Mouse (Mus musculus): ENCODE data around the gene Fam53a. TPM values are rescaled to one million over a fixed set of nuclear protein-coding genes. Genes with fewer than 3 reads are reported as not detected.

The Fam53a gene
- polyA plus RNA-seq, 1 experiment: 29.7 TPM

DNA sequence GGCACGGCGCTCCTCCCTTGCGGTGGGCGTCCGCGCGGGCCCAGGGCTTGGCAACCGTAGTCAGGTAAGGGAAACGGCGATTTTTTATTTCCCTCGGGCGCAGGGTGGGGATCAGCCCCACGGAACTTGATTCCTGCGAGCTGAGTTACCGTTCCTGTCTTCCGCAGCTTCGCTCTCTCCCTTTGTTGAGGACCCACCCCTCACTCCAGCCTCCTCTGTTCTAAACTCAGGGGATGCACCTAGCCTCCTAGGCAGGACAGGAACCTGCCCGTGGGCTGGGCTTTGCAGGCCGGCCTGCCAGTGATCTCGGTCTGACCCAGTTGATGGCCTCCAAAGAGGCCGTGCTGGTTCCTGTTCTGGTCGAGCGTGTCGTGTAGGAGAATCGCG lies 29.2 kb upstream of the Fam53a start:
- H3K9me3 ChIP-seq (replicated peaks; ENCODE audit: control insufficient read depth, insufficient read depth, low read length, poor library complexity, severe bottlenecking): no peaks in the 10 kb centered on the region
- peak overlapping the region; percentile 59 for H3K27ac ChIP-seq (ENCODE audit: insufficient read depth, low read length)
- H3K4me3 ChIP-seq (ENCODE audit: low read depth, low read length): peak overlapping the region; percentile 88
- no peaks in the 10 kb centered on the region for H3K4me1 ChIP-seq (ENCODE audit: control insufficient read depth, insufficient read depth, low read length)
- H3K27me3 ChIP-seq (ENCODE audit: control insufficient read depth, insufficient read depth, low read length, poor library complexity, severe bottlenecking): no peaks in the 10 kb centered on the region
- peak overlapping the region; percentile 87 for H3K9ac ChIP-seq (ENCODE audit: low read depth, poor library complexity, severe bottlenecking)
- peaks cover 16% of the 10 kb centered on the region for H3K36me3 ChIP-seq (ENCODE audit: control insufficient read depth, insufficient read depth, low read length, poor library complexity, severe bottlenecking)
- TF ChIP-seq CTCF (IDR thresholded peaks at IDR 0.05; ENCODE audit: low read depth, low read length): no peak
- TF ChIP-seq POLR2A (IDR thresholded peaks at IDR 0.05; ENCODE audit: insufficient read depth, low read length): no peak
- no peak for TF ChIP-seq EP300 (IDR thresholded peaks at IDR 0.05; ENCODE audit: insufficient read depth, low read depth, low read length)

DNA sequence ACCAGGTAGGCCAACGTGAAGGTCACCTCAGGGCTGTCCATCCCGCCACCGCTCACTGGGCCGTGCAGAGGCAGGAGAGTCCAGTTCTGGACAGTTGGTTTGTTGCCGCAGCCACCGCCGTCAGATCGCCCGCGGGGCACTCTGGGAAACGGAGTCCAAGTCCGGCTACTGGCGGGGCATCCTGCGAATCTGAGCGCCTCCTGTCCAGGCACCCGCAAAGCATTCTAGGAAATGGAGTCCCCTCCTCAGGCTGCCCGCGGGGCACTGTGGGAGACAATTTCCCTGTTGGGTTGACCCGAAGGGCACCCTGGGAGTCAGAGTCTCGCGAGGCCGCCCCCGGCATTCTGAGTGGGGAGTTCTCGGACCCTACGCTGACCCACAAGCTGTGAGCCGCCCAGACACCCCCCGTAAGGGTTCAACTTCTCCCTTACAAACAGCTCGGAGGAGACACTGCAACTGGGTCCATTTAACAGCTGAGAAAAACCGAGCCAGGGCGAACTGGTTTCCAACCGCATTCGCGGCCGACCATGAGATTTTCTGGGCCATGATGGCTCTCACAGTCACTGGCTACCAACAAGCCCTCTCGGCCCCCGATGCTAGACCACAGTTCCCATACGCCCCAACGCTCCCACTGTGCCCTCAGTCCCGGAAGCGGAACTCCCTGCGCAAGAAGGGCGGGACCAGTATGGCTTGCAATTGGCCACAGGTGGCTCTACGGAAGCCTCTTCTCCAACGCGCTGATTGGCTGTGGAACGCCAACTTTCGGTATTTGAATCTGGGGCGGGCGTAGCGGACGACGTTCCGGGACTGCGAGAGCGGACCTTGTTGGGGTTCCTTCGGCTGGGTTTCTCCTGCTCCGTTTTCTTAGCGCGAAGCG lies 28.6 kb upstream of the Fam53a start, which contains the start of the genes Tacc3 and Tmem129:
Gene Tacc3 (plus strand): TSS at position 342 of the 877 bp plus-strand sequence.
Gene Tmem129 (minus strand): TSS at position 630 of the 877 bp plus-strand sequence.
- H3K9me3 ChIP-seq (replicated peaks; ENCODE audit: control insufficient read depth, insufficient read depth, low read length, poor library complexity, severe bottlenecking): no peaks in the 10 kb centered on the region
- H3K4me1 ChIP-seq (ENCODE audit: control insufficient read depth, insufficient read depth, low read length): no peaks in the 10 kb centered on the region
- no peaks in the 10 kb centered on the region for H3K27me3 ChIP-seq (ENCODE audit: control insufficient read depth, insufficient read depth, low read length, poor library complexity, severe bottlenecking)
- H3K27ac ChIP-seq (ENCODE audit: insufficient read depth, low read length): peak within 1 kb of the TSS; percentile 75
- H3K36me3 ChIP-seq (ENCODE audit: control insufficient read depth, insufficient read depth, low read length, poor library complexity, severe bottlenecking): peaks cover 12% of the 10 kb centered on the region
- H3K4me3 ChIP-seq (ENCODE audit: low read depth, low read length): peak within 1 kb of the TSS; percentile 97
- no peak for TF ChIP-seq CTCF (IDR thresholded peaks at IDR 0.05; ENCODE audit: low read depth, low read length)
- peak; percentile 88 for TF ChIP-seq POLR2A (IDR thresholded peaks at IDR 0.05; ENCODE audit: insufficient read depth, low read length)
- peak; percentile 17; the same call in 1 of the 2 replicates for TF ChIP-seq EP300 (IDR thresholded peaks at IDR 0.05; ENCODE audit: insufficient read depth, low read depth, low read length)
- peak within 1 kb of the TSS; percentile 87 for H3K9ac ChIP-seq (ENCODE audit: low read depth, poor library complexity, severe bottlenecking)

DNA sequence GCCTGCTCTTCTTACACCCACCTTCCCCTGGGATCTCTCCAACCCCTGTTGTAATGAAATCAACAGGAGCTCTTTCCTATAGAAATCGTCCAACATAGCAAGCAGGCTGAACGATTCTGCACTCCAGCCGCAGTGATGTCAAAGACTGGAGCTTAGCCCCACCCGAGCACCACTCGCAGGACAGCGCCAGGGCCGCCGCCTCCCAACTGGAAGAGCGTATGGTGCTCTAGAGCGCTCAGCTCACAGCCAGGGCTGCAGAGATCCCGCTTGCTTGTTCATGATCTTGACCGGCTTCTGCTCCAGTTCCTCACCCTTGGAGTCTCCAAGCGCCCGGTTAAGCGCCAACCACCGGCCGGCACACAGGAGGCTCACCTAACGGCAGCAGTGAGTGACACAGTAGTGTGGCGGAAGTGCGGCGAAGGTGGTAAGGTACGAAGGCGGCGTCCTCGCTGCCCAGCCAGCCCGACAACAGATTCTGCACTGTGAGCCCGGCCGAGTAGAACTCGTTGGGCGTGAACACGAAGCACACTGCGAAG lies 27.9 kb upstream of the Fam53a start:
- Histone ChIP-seq H3K4me1 (ENCODE audit: control insufficient read depth, insufficient read depth, low read length) (no peaks in the 10 kb centered on the region), H3K9me3 (replicated peaks; ENCODE audit: control insufficient read depth, insufficient read depth, low read length, poor library complexity, severe bottlenecking) (no peaks in the 10 kb centered on the region), H3K36me3 (ENCODE audit: control insufficient read depth, insufficient read depth, low read length, poor library complexity, severe bottlenecking) (peaks cover 8% of the 10 kb centered on the region), H3K27me3 (ENCODE audit: control insufficient read depth, insufficient read depth, low read length, poor library complexity, severe bottlenecking) (no peaks in the 10 kb centered on the region), H3K9ac (ENCODE audit: low read depth, poor library complexity, severe bottlenecking) (peak overlapping the region; percentile 87), H3K4me3 (ENCODE audit: low read depth, low read length) (peak overlapping the region; percentile 97), H3K27ac (ENCODE audit: insufficient read depth, low read length) (no peak overlapping the region)
- TF ChIP-seq POLR2A (IDR thresholded peaks at IDR 0.05; ENCODE audit: insufficient read depth, low read length) (no peak), EP300 (IDR thresholded peaks at IDR 0.05; ENCODE audit: insufficient read depth, low read depth, low read length) (no peak), CTCF (IDR thresholded peaks at IDR 0.05; ENCODE audit: low read depth, low read length) (no peak)

DNA sequence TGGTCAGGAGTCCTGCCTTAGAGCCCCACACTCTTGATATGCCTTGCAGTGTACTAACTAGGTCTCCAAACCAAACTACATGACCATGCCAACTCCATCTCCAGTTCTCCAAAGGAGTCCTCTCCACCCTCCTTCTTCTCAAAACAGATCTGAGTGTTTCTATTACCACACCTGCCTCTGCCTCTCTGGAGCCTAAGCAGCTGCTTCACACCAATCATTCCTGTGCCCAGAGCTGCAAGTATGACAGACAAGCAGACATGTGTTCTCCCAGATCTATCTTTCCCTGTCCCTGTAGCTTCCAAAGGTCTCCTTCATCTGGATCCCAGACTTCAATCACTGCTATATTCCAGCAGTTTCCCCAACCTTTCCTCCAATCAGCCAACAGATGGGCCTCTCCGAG lies 27.3 kb upstream of the Fam53a start:
- peaks cover 8% of the 10 kb centered on the region for H3K36me3 ChIP-seq (ENCODE audit: control insufficient read depth, insufficient read depth, low read length, poor library complexity, severe bottlenecking)
- H3K27me3 ChIP-seq (ENCODE audit: control insufficient read depth, insufficient read depth, low read length, poor library complexity, severe bottlenecking): no peaks in the 10 kb centered on the region
- no peaks in the 10 kb centered on the region for H3K4me1 ChIP-seq (ENCODE audit: control insufficient read depth, insufficient read depth, low read length)
- peak overlapping the region; percentile 97 for H3K4me3 ChIP-seq (ENCODE audit: low read depth, low read length)
- H3K9me3 ChIP-seq (replicated peaks; ENCODE audit: control insufficient read depth, insufficient read depth, low read length, poor library complexity, severe bottlenecking): no peaks in the 10 kb centered on the region
- H3K9ac ChIP-seq (ENCODE audit: low read depth, poor library complexity, severe bottlenecking): peak overlapping the region; percentile 87; the same call in 1 of the 2 replicates
- TF ChIP-seq POLR2A (IDR thresholded peaks at IDR 0.05; ENCODE audit: insufficient read depth, low read length) (no peak), CTCF (IDR thresholded peaks at IDR 0.05; ENCODE audit: low read depth, low read length) (no peak), EP300 (IDR thresholded peaks at IDR 0.05; ENCODE audit: insufficient read depth, low read depth, low read length) (no peak)
- no peak overlapping the region for H3K27ac ChIP-seq (ENCODE audit: insufficient read depth, low read length)

DNA sequence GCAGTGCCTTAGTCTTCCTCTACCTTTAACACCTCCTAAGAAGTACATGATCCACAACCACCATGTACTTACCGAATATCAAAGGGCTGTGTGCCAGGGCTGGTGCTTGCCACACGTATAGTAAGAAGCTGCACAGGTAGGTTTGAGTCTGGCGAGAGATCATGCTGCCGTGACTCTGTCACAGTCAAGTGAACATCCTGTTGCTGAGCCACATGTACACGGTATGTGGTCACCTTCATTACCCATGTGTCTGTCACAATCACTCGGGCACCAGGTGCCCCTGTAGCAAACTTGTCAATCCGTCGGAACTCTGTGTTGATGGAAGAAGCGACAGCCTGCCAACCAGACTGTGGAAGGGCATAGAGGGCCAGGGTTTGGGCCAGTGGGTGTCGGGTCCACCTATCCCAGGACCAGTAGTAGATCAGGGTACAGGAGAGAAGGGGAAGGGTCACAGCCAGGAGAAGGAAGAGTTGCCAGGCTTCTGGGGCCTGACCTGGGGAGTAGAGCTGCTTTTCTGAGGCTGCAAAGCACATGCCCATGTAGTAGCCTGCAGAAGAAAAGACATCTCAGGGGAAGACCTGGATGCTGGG lies 25.9 kb upstream of the Fam53a start:
- Histone ChIP-seq H3K4me1 (ENCODE audit: control insufficient read depth, insufficient read depth, low read length) (no peaks in the 10 kb centered on the region), H3K27me3 (ENCODE audit: control insufficient read depth, insufficient read depth, low read length, poor library complexity, severe bottlenecking) (no peaks in the 10 kb centered on the region), H3K36me3 (ENCODE audit: control insufficient read depth, insufficient read depth, low read length, poor library complexity, severe bottlenecking) (peaks cover 3% of the 10 kb centered on the region), H3K9ac (ENCODE audit: low read depth, poor library complexity, severe bottlenecking) (no peak overlapping the region), H3K9me3 (replicated peaks; ENCODE audit: control insufficient read depth, insufficient read depth, low read length, poor library complexity, severe bottlenecking) (no peaks in the 10 kb centered on the region), H3K27ac (ENCODE audit: insufficient read depth, low read length) (no peak overlapping the region), H3K4me3 (ENCODE audit: low read depth, low read length) (no peak overlapping the region)
- TF ChIP-seq POLR2A (IDR thresholded peaks at IDR 0.05; ENCODE audit: insufficient read depth, low read length) (no peak), EP300 (IDR thresholded peaks at IDR 0.05; ENCODE audit: insufficient read depth, low read depth, low read length) (no peak), CTCF (IDR thresholded peaks at IDR 0.05; ENCODE audit: low read depth, low read length) (no peak)
